Mouse (Mus musculus) ES-Bruce4 (cell line): ENCODE results near the gene Gm45717.

ENCODE experiments used
- CTCF ChIP-seq: IDR thresholded peaks from one replicate; pipeline ENCODE4 v1.8.1; 2011; ENCODE audit warnings: low read depth, low read length
- EP300 ChIP-seq: IDR thresholded peaks from 2 replicates; pipeline ENCODE4 v1.6.1; 2011; ENCODE audit warnings: low read depth, low read length; ENCODE audit not compliant: insufficient read depth
- POLR2A ChIP-seq: IDR thresholded peaks from one replicate; pipeline ENCODE4 v1.8.1; 2011; ENCODE audit warnings: low read length; ENCODE audit not compliant: insufficient read depth

- TF ChIP-seq POLR2A (no peak), CTCF (no peak), EP300 (no peak)
Observed at GRCm38 (mm10) chr7:140990185-140990584, 34.4 kb upstream of the Gm45717 start.
